Mouse (Mus musculus) cerebellum, adult 11 months (tissue): ENCODE results near the gene Gins1.
"Not testable (repeated sequence)": the region's sequence is repeated elsewhere in the genome, so short reads cannot be mapped to it uniquely, and the experiment has no call there.

Experiments
- DNase-seq: peaks from one replicate; pipeline ENCODE4 v3.0.0; 2022

Gene Gins1

GRCm38 (mm10) chr2:150904936-150905450 is at the start of gene Gins1:
Gene Gins1 (plus strand): TSS chr2:150905400.
- DNase-seq: no peak

- DNase-seq: no peak
These were observed 46.3 kb upstream of the Gins1 start for GRCm38 (mm10) chr2:150858724-150859487.

DNA sequence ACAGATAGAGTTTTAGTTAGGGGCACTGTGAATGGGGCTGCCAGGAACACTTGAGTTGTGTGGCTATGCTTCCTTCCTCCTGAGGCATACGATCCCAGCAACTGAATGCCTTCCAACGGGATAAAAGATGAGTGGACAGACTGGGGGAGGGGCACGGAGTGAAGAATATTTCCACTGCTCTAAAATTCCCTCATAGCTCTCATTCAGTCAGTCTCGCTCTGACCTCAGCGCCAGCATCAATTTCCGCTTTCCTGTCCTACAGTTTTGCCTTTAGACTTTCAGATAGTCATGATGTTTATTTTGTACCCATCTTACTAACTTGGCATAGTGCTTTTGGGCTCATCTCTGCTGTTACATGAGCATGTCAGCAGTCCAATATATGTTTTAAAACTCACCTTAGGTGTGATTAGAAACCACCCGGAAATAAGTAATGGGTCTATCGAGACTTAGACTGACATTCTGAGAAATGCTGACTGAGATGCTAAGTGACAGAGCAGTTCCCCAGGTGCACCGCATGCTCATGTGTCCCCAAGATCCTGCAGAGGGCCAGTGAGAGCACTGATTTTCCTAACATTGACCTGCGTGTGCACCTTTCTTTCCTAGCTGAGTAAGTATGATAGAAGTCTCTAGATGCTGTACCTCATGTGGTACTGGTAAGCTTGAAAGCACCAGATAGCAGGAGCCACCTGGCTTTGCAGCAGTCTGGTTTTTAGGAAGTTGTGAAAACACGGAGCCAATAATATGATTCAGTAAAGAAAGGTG is 45.3 kb upstream of the Gins1 start:
- no peak for DNase-seq

DNA sequence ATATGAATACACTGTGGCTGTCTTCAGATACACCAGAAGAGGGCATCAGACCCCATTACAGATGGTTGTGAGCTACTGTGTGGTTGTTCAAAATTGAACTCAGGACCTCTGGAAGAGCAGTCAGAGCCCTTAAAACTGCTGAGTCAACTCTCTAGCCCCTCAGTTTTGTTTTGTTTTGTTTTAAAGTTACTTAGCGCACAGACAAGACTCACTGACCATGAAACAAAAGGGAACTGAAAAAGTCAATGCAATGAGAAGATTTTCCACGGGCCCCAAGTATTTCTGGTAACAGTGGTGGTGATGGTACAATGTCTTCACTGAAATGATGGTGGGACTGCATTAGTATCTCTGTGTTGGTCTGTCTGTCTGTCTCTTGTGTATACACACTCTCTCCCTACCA is 44.1 kb upstream of the Gins1 start:
- no peak for DNase-seq

- DNase-seq: no peak
These were observed 38.2 kb upstream of the Gins1 start for GRCm38 (mm10) chr2:150867021-150867420.

DNA sequence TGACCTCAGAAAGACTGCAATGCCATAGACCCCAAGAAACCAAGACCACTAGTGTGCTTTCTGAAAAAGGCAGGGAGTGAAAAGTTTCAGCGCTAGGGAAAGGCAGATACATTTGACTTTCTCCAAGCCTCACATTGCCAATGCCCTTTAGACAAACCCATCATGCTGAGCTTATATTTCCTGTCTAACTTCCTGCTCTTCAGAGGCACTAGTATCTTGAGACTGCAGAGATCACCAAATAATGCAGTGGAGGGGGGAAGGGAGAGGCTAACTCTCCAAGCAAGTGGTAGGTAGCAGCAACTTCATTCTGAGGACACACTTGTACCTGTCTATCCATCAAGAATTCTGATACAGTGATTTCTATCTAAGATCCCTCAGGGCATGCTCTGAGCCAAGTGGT is 35.8 kb upstream of the Gins1 start:
- no peak for DNase-seq

DNA sequence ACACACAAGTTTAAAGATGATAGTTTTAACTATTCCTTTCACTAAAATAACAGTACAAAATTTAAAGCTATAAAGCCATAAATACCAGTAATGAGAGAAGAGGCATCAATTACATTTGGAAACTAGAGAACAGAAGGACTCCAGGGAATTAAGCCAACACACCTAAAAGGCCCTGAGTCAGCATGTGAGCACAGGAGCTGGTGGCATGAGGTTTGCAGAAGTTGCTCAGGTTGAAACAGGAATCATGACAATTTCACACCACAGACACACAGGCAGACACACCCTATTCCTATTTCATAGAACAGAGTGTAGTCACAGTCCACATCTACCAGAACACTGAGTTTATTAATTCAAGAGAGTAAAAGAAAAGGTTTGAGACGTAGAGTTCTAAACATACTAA is 30.7 kb upstream of the Gins1 start:
- DNase-seq: no peak

DNA sequence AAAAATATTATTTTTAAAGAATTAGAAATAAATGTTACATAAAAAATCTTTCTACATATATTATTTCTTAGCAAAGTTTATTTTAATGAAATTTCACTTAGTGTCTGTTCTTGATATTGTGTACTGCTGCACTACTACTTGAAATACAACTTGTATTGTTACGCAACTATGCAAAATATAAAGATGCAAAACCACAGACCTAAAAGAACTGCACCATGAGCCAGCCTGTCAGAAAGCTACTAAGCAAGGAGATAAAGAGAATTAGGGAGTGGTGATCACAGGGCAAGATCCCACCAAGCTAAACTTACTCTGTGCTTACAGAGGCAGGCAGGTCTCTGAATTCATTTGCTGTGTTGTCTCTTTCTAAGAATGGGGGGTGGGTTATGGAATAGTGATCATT is 30.0 kb upstream of the Gins1 start:
- no peak for DNase-seq

DNA sequence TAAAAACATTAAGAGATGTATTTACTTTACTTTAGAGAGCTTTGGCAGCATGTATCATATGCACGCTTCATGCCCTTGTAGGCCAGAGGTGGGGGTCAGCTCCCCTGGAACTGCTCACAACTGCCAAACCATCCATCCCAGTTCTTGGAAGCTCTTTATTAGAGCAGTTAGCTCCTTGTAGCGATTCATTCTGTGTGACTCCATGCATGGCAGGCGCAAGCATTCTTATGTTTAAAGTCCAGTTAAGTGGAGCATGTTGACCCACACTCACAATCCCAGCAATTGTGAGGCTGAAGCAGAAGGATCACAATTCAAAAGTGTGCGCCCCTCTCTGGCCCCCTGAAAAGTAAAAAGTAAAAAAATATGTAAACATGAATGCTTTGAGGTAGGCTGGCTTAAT is 27.6 kb upstream of the Gins1 start:
- DNase-seq: no peak

DNA sequence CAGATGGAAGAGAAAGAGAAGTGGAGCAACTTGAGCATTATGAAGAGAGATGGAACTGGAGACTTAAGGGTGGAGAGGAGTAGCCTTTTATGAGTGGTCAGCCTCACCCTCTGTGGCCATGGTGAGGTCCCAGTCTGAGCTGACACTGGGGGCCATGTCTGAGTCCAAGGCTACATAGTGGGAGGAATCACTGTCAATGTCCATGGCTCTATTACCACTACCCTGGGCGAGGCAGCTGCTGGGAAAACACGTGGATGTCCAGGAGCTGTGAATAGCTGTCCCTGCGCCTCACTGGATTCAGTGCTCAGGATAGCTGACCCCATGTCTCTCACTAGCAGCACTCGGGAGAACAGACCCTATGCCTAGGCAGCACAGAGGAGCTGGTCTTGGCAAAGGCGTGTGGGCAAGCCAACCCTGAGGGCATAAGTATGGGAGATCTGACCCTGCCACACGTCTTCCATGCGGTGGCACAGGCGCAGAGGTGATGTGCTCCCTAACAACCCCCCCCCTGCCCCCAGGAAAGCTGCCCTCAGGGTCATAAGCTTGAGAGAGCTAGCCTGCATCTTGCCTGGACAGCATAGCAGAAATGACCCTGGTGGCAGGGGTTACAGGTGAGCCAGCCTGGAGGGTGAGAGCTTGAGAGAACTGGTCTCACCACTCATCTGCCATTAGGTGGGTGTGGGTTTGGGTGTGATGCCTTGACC is 21.0 kb upstream of the Gins1 start:
- no peak for DNase-seq

DNA sequence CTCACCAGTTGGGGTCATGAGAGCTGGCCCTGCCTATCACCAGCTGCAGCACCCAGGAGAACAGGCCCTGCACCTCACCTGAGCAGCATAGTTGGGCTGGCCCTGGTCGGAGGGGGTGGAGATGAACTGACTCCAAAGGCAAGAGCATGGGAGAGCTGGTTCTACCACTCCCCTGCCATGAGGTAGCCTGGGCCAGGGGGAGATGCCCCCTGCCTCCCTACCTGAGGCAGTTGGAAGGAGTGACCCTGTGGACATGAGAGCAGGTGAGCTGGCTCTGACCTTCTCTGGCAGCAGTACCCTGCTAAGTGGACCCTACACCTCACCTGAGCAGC is 20.5 kb upstream of the Gins1 start:
- no peak for DNase-seq

DNA sequence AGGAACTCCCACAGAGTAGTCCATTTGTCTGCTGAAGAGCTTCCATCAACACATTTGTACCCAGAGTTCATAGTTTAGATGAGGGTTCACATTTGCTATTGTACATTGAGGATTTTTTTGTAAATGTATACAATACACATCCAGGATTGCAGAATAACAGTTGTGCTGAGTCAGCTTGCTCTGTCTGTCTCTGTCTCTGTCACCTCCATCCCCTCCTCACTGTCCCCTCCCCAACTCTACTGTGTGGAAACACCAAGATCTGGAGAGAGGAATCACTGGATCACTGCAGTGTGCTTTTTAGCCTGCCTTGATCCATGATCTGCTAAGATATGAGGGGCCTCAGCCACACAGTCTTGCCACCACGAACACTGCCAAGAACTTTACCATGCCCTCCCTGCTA is 19.4 kb upstream of the Gins1 start:
- no peak for DNase-seq

GRCm38 (mm10) chr2:150886315-150886714 is 18.9 kb upstream of the Gins1 start:
- DNase-seq: no peak

- DNase-seq: no peak
These were observed 17.8 kb upstream of the Gins1 start for GRCm38 (mm10) chr2:150887370-150887769.

GRCm38 (mm10) chr2:150894617-150895267 is 10.5 kb upstream of the Gins1 start:
- DNase-seq: no peak

DNA sequence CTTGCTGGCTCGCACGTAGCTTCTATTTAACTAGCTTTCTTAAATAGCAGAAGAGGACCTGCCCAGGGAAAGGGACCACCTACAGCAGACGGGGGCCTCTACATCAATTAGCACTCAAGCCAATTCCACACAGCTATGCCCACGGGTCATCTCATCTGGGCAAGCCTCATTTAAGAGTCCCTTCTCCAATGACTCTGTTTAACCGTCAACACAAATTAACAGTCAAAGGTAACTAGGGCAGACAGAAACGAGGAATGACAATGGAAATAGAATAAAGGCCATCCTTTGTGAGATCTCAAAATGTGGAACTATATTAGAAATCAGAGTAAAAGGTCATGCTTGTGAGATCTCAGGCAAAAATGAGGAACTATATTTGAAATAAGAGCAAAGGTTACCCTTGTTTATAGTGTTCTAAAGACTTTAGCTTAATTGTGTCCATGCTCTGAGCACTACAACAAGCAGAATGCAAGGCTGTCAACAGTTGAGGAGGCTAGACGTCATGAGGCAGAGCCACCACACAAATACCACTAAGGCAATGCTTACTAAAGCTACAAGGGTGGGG is 9.4 kb upstream of the Gins1 start:
- DNase-seq: no peak

- no peak for DNase-seq
These were observed 4.9 kb upstream of the Gins1 start for GRCm38 (mm10) chr2:150900341-150900740.

DNA sequence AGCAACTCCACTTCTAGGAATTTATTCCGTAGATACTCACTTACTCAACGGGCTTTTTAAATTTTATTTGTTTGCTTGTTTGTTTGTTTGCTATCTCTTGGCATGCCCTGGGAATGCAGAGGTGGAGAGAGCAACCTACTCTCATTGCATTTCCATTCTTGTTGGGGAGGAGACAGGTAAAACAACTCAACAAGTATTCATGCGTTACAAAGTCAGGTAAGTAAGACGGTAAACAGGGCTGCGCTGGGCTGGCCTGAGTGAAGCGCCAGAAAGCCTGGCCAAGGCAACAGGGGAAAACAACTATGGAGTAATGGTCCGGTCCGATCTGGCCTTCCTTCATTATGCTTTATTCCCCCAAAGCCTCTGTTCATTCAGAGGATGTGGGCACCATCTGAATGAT is 2.9 kb upstream of the Gins1 start:
- DNase-seq: no peak

DNA sequence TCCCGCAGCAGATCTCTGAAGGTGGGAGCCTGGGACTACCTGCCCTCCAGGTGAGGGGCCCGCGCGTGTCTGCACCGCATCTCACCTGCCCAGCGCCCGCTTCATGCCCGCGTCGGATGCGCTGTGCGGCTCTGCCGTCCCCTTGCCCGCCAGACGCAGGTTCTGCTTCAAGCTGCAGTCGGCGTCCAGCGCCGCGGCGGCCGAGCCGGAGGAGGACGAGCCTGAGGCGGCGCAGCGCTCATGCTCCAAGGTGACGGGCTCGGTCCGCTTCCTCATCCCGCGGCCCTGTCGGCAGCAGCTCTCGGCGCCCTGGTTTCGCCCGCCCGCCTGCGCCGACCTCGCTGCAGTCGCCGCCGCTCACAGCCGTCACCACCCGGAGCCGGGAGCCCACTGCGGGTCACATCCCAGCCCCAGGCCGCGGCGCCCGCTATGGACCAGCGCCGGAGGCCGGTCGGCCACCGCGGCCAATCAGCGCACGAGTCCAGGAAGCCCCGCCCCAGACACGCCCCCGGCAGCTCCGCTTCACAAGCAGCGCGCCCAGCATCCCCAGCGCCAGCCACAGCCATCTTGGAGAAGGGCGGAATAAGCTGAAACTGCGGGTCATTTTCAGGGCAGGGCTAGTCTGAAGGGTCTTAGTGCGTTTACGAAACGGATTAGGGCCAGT is 796 bp upstream of the Gins1 start, which contains the start of gene Abhd12:
Gene Abhd12 (minus strand): TSS at position 470 of the 664 bp plus-strand sequence.
- DNase-seq: peak; percentile 97

GRCm38 (mm10) chr2:150908881-150909280 is 3.7 kb downstream of the Gins1 start:
- DNase-seq: not testable (repeated sequence)

- peak; percentile 80 for DNase-seq
These were observed 4.3 kb downstream of the Gins1 start for GRCm38 (mm10) chr2:150909429-150910039.
